Mouse (Mus musculus) ovary, postnatal 36 days (tissue): ENCODE measurements around the gene Efs.

Experiments
- DNase-seq: peaks from one replicate; pipeline ENCODE4 v3.0.0; 2022; ENCODE audit warnings: low spot score, mixed read lengths

The Efs gene

GRCm38 (mm10) chr14:54924641-54925348 is 1.1 kb downstream of the Efs start:
- DNase-seq: peak; percentile 33

DNA sequence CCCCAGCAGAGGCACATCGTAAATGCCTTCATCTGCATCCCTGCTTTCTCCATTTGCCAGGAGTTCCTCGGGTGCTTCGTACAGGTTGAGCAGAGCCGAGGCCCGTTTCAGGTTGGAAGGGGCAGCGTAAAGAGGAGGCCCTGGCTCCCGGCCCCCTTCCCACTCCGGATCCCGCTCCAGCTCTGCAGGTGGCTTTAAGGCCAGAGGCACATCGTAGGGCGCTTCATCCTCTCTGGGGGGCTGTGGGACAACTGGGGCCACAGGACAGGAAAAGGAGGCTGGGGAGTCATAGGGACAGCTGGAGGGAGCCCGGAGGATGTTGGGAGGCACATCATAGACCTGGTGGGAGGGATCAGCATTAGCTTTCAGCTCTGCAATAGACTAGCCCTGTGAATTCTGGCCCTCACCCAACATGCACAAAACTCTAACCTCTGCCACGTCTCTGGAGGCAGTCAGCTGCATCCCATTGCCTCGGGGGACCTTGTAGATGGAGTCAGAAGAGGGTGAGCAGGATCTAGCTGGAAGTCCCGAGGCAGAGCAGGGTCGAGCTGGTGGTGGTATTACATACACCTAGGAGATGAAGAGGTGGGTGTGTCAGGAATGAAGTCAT is 5.7 kb downstream of the Efs start:
- no peak for DNase-seq

DNA sequence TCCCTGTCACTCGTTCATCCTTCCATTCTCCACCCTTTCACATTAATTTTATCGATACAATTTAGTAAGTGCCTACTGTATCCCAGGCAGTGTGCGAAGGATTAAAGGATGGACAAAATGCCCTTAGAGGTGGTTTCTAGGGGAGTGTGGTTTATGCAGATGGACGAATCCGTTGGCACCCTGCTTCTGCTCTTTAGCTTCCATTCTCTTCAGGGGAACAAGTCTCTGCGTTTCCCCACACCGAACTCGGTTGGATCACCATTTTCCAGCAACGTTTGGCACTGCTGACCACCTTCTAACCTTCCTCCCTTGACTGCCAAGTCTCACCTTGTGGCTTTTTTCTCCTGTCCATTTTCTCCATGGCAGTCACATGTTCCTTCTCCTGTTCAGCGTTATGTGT is 12.6 kb downstream of the Efs start:
- DNase-seq: no peak

- peak; percentile 75 for DNase-seq
These were observed 13.0 kb downstream of the Efs start, which contains the start of gene Slc22a17 for GRCm38 (mm10) chr14:54912886-54913285. Gene Slc22a17 (minus strand): TSS chr14:54913132.

DNA sequence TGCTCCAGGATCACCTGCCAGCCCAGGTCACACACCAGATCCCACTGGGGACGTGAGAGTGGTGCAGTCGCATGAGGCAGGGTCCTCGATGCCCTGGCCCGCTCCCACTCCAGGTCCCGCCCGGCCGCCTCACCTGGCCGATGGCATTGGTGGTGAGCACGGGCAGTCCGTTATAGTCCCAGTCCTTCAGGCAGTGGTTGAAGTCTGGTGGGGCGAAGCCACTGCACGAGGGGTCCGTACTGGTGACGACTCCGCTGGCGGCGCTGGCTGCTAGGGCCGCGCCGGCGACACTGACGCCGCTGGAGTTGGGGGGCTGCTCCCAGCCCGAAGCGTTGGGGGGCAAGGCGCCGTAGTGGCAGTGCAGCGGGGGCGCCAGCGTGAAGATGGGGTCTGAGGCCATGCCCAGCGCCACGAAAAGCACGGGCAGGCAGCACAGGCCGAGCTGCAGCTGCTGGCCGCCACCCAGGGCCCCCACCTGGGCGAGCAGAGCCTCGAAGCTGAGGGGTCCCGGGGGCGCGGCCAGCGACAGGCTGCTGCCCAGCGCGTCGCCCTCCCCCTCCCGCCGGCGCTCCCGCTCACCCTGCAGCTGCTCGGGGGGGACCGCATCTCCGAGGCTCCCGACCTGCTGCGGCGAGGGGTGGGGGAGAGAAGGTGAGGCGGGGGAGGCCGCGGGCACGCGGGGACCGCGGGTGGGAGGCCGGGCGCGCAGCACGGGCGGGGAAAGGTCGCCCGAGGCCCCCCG is 13.6 kb downstream of the Efs start:
- DNase-seq: peak; percentile 22

DNA sequence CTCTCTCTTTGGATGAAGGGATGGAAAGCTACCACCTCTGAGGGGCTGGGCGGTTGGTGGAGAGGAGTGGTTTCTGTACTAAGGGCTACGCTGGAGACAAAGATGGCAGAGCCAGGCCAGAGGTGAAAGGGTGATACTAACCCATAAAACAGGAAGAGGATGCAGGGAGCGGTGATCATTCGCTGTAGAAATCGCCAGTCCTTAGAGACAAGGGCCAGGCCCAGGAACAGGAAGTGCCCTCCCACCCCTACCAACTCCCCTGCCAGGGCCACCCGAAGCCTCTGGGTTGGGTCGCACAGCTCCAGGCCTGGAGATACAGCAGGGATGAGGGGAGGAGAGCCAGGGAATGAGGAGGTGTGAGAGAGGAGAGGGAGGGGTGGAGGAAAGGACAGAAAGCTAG is 17.2 kb downstream of the Efs start:
- DNase-seq: no peak

GRCm38 (mm10) chr14:54903641-54904040 is 22.3 kb downstream of the Efs start:
- no peak for DNase-seq

DNA sequence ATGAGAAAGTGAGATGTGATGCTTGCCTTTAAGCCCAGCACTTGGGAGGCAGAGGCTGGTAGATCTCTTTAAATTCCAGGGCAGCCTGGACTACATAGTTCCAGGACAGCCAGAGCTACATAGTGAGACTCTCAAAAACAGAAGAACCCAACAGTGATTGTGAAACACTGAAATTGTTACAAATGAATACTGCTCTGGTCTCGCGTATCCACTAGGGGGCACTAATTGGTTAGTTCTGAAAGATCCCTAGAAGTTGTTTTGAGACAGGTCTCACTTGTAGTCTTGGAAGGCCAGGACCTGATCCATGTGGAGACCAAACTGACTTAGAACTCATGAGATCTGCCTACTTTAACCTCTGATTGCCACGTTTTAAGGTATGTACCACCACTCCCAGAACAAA is 25.5 kb downstream of the Efs start:
- DNase-seq: no peak

- peak; percentile 73 for DNase-seq
These were observed 28.5 kb downstream of the Efs start for GRCm38 (mm10) chr14:54897445-54897844.

DNA sequence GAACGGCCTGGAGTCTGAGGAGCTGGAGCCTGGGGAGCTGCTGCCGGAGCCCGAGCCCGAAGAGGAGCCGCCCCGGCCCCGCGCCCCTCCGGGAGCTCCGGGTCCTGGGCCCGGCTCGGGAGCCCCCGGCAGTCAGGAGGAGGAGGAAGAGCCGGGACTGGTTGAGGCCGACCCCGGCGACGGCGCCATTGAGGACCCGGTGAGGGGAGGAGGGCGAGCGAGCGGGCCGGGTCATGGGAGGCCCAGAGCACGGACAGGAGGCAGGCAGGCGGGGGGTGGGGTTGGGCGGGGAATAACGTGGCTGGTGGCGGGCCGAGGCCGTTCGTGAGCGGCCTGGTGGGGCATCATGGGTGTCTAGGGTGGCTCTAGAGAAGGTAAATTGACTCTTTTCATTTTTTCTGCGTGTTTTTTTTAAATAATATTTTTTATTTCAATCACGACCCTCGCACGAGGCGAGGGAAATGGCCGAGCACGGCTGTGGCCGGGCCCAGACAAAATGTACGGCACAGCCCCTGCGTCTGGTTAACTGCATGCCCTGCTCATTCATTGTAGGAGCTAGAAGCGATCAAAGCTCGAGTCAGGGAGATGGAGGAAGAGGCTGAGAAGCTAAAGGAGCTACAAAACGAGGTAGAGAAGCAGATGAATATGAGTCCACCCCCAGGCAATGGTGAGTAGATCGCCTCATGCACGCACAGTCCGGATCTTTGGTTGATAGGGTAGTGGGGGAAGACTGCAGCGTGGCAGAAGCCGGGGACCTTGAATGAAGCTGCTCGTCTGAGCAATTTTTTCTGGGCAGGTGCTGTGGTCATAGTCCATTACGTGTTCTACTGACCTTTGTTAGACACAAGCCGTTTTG is 31.4 kb downstream of the Efs start:
- DNase-seq: peak; percentile 74

GRCm38 (mm10) chr14:54893651-54894181 is 32.2 kb downstream of the Efs start:
- DNase-seq: peak; percentile 96

DNA sequence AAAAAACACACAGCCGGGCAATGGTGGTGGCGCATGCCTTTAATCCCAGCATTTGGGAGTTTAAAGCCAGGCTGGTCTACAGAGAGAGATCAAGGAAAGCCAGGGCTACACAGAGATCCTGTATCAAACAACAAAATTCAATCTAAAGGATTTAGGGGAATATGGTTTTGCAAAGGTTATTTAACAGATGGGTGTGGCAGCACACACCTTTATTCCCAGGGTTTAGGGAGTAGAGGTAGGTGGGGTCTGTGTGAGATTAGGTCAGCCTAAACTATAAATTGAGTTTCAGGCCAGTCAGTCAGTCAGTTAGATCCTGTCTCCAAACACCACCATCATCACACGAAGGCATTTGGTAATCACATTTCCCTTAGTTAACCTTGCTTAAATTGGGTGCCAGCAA is 33.7 kb downstream of the Efs start, which contains the start of gene Pabpn1:
TSS of gene Pabpn1 (plus strand) at position 301 of the 400 bp plus-strand sequence.
- DNase-seq: no peak

- peak; percentile 28 for DNase-seq
These were observed 40.6 kb downstream of the Efs start for GRCm38 (mm10) chr14:54885309-54885708.

GRCm38 (mm10) chr14:54884022-54884712 is 41.8 kb downstream of the Efs start:
- no peak for DNase-seq

DNA sequence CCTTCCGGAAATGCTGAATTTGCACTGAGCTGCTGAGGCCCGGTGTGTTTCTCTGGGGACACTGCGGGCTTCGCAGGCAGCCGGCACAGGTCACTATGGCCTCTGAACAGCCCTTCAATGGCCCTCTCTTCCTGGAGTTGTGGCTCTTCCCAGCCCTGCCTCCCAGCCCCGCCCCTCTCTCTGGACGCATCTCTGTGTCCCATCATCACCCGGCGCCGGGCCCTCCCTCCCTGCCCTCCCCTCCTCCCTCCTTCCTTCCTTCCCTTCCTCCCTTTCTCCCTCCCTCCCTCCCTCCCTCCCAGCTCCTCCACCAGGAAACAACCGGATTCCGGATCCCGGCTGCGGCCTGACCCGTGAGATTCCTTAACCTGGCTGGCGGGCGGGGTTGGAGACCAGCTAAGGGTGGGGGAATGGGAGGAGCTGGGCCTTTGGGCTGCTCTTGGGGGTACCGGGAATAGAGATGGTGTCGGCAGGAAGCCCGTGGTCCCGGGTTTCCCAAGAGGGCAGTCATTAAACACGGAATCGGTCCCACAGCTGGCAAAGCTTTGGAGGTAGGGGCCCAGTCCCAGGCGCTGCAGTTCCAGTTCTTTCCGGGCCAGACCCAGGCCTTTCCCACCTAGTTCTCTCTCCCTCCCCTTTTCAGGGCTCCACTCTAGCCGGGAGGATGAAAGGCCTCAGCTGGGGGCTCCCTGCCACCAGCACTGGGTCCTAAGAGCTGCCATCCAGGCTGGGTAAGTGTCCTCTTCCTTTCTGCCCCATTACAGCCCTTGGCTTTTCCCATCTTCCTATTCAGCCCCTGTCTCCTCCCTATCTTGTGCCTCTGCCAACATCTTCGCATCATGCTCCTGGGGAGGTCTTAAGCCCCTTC is 42.5 kb downstream of the Efs start, which contains the start of the genes Bcl2l2 and Gm20521:
TSS of gene Bcl2l2 (plus strand) at position 224 of the 868 bp plus-strand sequence.
TSS of gene Gm20521 (plus strand) at position 288 of the 868 bp plus-strand sequence.
- DNase-seq: peak; percentile 85

GRCm38 (mm10) chr14:54877048-54877715 is 48.7 kb downstream of the Efs start, which contains the start of gene Ppp1r3e:
Gene Ppp1r3e (minus strand): TSS chr14:54877550.
- DNase-seq: peak; percentile 76

DNA sequence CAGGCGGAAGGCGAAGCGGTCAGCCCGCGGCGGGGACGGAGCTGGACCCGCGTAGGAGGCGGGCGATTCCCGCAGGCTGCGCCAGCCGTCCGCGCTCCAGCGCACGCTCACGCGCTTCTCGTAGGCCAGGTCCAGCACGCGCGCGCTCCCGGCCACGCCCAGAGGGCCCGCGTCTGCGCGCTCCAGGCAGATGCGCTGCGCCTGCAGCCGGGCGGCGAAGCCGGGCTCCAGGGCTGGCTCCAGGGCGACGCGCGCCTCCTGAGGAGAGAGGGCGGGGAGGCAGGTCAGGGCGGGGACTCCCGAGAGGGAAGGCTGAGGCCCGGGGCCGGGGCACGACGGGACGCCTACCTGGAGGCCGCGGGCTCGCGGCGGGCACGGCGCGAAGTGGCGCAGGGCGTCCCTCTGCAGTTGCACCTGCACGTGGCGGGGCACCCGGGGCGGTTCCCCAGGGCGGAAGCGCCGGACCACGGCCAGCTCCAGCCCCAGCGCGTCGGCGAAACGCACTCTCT is 49.3 kb downstream of the Efs start:
- peak; percentile 92 for DNase-seq

DNA sequence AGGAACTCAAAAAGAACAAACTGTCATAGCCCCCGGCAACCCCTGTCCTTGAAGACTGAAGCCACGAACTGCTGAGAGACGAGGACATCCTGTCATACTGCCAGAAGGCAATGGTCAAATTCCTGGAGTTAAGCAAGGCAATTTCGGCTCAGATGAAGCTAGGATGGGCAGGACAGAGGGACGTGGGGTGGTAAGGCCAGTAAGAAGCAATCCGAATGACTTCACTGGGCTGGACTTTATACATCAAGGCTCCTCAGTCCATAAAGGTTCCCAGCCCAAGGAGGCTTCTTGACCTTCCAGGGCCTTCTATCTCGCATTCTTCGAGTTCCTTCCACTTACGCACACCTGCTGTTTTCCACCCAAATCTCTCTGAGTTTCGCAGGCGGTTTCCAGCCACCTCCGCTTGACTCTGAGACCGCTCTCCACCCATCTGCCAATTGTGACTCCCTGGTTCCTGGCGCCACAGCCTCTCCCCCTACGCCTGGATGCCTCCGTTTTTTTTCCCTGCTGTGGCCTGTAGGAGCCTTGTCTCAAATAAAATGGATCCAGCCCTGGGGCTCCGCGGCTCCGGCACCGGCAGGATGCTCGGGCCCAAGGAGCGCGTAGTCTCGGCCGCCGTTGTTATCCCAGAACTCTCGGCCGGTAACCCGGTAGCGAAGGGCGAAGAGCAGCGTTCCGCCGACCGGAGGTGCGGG is 49.9 kb downstream of the Efs start:
- DNase-seq: no peak
